Mouse (Mus musculus) midbrain, postnatal 0 days (tissue): ENCODE measurements at regions not wholly inside any gene's neighbourhood (a gene's known extent, or its start where the extent isn't known, plus 50 kb on each side); places are given as distances from the start of the nearest gene placed in this dataset.
"Not testable (repeated sequence)": the region's sequence is repeated elsewhere in the genome, so short reads cannot be mapped to it uniquely, and the experiment has no call there.

Experiments used
- ATAC-seq: fragments of 200-750 bp; cut with Nextera tagmentation; 2 replicates; pipeline ENCODE4 v1.8.0; 2017; ENCODE audit warnings: moderate number of reproducible peaks, mild to moderate bottlenecking, moderate TSS enrichment, moderate library complexity; ENCODE audit not compliant: low FRiP score
- DNase-seq: peaks from one replicate; pipeline ENCODE4 v3.0.0-alpha.2; 2015; ENCODE audit warnings: low spot score
- H3K27ac ChIP-seq: fragments of 300-500 bp; sonication (generic); 2 replicates; pipeline ENCODE4 v1.5.1; 2014; ENCODE audit warnings: low read depth, mild to moderate bottlenecking, low read length, mixed read lengths
- H3K27me3 ChIP-seq: fragments of 300-500 bp; sonication (generic); 2 replicates; pipeline ENCODE4 v1.6.1; 2014; ENCODE audit warnings: low read length, control low read depth, mixed read lengths; ENCODE audit not compliant: insufficient read depth
- H3K36me3 ChIP-seq: fragments of 300-500 bp; sonication (generic); 2 replicates; pipeline ENCODE4 v1.6.1; 2014; ENCODE audit warnings: low read length, control low read depth, mixed read lengths; ENCODE audit not compliant: insufficient read depth
- H3K4me1 ChIP-seq: fragments of 300-500 bp; sonication (generic); 2 replicates; pipeline ENCODE4 v1.6.1; 2014; ENCODE audit warnings: mild to moderate bottlenecking, control low read depth, antibody characterized with exemption, low read length, mixed read lengths; ENCODE audit not compliant: insufficient read depth
- H3K4me2 ChIP-seq: fragments of 300-500 bp; sonication (generic); 2 replicates; pipeline ENCODE4 v1.6.1; 2014; ENCODE audit warnings: low read depth, mild to moderate bottlenecking, low read length, mixed read lengths; ENCODE audit not compliant: poor library complexity, severe bottlenecking
- H3K4me3 ChIP-seq: fragments of 300-500 bp; sonication (generic); 2 replicates; pipeline ENCODE4 v1.5.1; 2014; ENCODE audit warnings: low read depth, mild to moderate bottlenecking, low read length, moderate library complexity
- H3K9ac ChIP-seq: fragments of 300-500 bp; sonication (generic); replicated peaks from 2 replicates; pipeline ENCODE4 v1.6.1; 2014; ENCODE audit warnings: mild to moderate bottlenecking, low read length, moderate library complexity, mixed read lengths; ENCODE audit not compliant: poor library complexity, severe bottlenecking
- H3K9me3 ChIP-seq: fragments of 300-500 bp; sonication (generic); 2 replicates; pipeline ENCODE4 v1.6.1; 2016; ENCODE audit warnings: low read length, control low read depth
- WGBS: fragments of 180-500 bp; shearing (Covaris S2); extraction: QIAGEN DNeasy Blood & Tissue Kit; methylation state at CpG from one replicate; pipeline ENCODE4 v1.1.7; 2014; 5-methylcytosine and 5-hydroxymethylcytosine counted together

GRCm38 (mm10) chr12:19387706-19388105 lies 566.6 kb upstream of the Gm21863 start:
- not testable (repeated sequence) for H3K36me3 ChIP-seq, H3K4me1 ChIP-seq, H3K4me2 ChIP-seq, H3K9me3 ChIP-seq, H3K27ac ChIP-seq, ATAC-seq, H3K9ac ChIP-seq, H3K27me3 ChIP-seq
- peak; percentile 0 for DNase-seq
- H3K4me3 ChIP-seq, result peak overlapping the region; percentile 25; the same call in 1 of the 2 replicates
- 6% methylated on average over 20 of the region's 53 CpGs for WGBS
